Mouse (Mus musculus): ENCODE measurements at regions not wholly inside any gene's neighbourhood (a gene's known extent, or its start where the extent isn't known, plus 50 kb on each side); places are given as distances from the start of the nearest gene placed in this dataset.

DNA sequence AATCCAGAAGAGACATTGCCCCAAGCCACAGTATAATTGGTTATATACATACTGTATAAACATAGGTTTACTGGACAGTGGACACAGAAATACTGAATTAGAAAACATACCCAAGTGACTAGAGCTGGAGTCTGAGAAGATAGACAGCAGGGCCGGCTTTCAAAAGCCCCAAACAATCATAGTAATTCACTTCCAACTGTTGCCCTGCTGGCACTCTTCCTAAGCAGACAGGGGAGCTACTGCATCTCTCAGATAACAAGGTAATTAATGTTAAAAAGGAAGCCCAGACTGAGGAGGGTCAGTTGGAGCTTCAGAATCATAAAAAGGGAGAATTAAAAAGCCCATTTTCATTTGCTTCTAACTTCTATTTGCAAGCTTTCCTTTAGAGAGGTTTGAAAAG, 764.5 kb downstream of the Vgll3 start:
- Histone ChIP-seq H3K27me3 (ENCODE audit: insufficient read depth, low read length) (no peaks in the 10 kb centered on the region), H3K4me3 (ENCODE audit: low read length) (no peak overlapping the region), H3K9ac (replicated peaks; ENCODE audit: low read length) (no peak overlapping the region), H3K27ac (ENCODE audit: low read length) (no peak overlapping the region), H3K4me2 (replicated peaks; ENCODE audit: low read depth, low read length) (no peak overlapping the region), H3K36me3 (ENCODE audit: insufficient read depth, low read length) (no peaks in the 10 kb centered on the region), H3K9me3 (ENCODE audit: low read length) (no peaks in the 10 kb centered on the region), H3K4me1 (ENCODE audit: insufficient read depth, low read length) (no peaks in the 10 kb centered on the region)
- WGBS, result 38% methylated on average over 1 of the region's 1 CpGs
- ATAC-seq (ENCODE audit: low FRiP score, low TSS enrichment), result no peak

DNA sequence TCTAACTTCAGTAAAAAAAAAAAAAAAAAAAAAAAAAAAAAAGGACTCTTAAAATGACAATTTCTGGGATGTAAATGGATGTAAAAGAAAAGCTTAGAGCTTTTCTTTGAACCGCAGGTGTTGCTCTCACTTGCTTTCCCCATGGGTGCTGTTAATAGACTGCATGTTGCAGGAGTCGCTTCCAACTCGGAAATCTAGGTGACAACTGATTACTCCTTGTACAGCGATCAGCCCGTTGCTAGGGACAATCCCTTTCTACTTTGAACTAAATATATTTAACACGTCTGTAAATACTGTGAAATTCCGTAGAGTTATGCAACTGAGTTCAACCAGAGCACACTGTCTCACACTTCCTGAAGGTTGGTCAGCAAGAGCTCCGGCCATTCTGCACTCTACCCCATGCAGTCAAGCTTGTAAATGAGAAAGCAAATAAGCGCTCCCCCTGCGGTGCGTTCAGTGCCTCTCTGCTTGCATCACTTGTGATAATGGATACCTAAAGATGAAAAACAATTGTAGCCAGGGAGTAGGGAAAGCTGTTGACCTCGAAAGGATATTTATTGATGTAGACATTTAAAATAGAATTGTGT, 770.7 kb downstream of the Vgll3 start:
- H3K4me1 ChIP-seq (ENCODE audit: insufficient read depth, low read length), result no peaks in the 10 kb centered on the region
- H3K36me3 ChIP-seq (ENCODE audit: insufficient read depth, low read length), result no peaks in the 10 kb centered on the region
- H3K4me3 ChIP-seq (ENCODE audit: low read length), result peak overlapping the region; percentile 24
- no peaks in the 10 kb centered on the region for H3K9me3 ChIP-seq (ENCODE audit: low read length)
- ATAC-seq (ENCODE audit: low FRiP score, low TSS enrichment), result peak; percentile 83; the same call in 1 of the 2 replicates
- H3K9ac ChIP-seq (replicated peaks; ENCODE audit: low read length), result no peak overlapping the region
- H3K27me3 ChIP-seq (ENCODE audit: insufficient read depth, low read length), result no peaks in the 10 kb centered on the region
- peak overlapping the region; percentile 49 for H3K4me2 ChIP-seq (replicated peaks; ENCODE audit: low read depth, low read length)
- 3% methylated on average over 12 of the region's 12 CpGs for WGBS
- no peak overlapping the region for H3K27ac ChIP-seq (ENCODE audit: low read length)

DNA sequence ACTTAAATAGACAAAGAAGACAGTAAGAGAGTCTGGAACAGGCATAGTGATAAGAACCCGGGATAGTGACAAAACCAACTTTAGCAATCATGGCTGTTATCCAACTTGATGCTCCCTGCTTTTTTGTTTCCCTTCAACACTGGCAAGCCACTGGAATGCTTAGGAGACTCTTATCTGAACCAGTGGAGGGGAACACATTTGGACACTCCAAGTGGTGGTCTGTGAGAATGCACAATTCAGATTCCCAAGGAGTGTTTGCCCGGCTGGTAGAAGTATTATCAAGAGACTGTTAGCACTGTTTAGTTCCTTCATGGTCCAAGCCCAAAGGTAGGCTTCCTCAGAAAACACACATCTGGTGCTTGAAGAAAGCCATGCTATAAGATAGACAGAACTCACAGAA, 787.2 kb downstream of the Vgll3 start:
- no peaks in the 10 kb centered on the region for H3K4me1 ChIP-seq (ENCODE audit: insufficient read depth, low read length)
- H3K36me3 ChIP-seq (ENCODE audit: insufficient read depth, low read length), result no peaks in the 10 kb centered on the region
- WGBS, result 62% methylated on average over 2 of the region's 2 CpGs
- H3K9ac ChIP-seq (replicated peaks; ENCODE audit: low read length), result no peak overlapping the region
- H3K4me2 ChIP-seq (replicated peaks; ENCODE audit: low read depth, low read length), result no peak overlapping the region
- ATAC-seq (ENCODE audit: low FRiP score, low TSS enrichment), result peak; percentile 63; the same call in 1 of the 2 replicates
- no peaks in the 10 kb centered on the region for H3K27me3 ChIP-seq (ENCODE audit: insufficient read depth, low read length)
- no peaks in the 10 kb centered on the region for H3K9me3 ChIP-seq (ENCODE audit: low read length)
- H3K27ac ChIP-seq (ENCODE audit: low read length), result no peak overlapping the region
- H3K4me3 ChIP-seq (ENCODE audit: low read length), result no peak overlapping the region

DNA sequence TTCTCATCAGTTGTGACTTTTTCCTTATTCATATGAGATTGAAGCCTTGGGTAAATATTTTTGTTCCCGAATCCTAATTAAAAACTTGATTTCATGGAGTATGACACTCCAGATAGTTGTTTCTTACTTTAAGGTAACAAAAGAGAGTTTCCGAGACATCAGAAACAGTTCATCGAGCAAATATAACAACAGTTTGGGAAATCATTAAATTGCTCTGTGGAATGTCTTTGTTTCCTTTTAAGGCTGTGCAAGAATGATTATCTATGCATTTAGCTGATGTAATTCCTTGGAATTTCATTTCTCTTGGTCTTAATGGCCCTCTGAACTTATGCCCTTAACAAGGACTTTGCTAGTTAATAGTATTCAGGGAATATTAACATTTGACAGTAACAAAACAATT, 787.6 kb downstream of the Vgll3 start:
- H3K4me2 ChIP-seq (replicated peaks; ENCODE audit: low read depth, low read length), result no peak overlapping the region
- H3K9ac ChIP-seq (replicated peaks; ENCODE audit: low read length), result no peak overlapping the region
- no peaks in the 10 kb centered on the region for H3K4me1 ChIP-seq (ENCODE audit: insufficient read depth, low read length)
- no peaks in the 10 kb centered on the region for H3K27me3 ChIP-seq (ENCODE audit: insufficient read depth, low read length)
- ATAC-seq (ENCODE audit: low FRiP score, low TSS enrichment), result no peak
- H3K36me3 ChIP-seq (ENCODE audit: insufficient read depth, low read length), result no peaks in the 10 kb centered on the region
- H3K27ac ChIP-seq (ENCODE audit: low read length), result no peak overlapping the region
- H3K4me3 ChIP-seq (ENCODE audit: low read length), result no peak overlapping the region
- H3K9me3 ChIP-seq (ENCODE audit: low read length), result no peaks in the 10 kb centered on the region
- WGBS, result 51% methylated on average over 3 of the region's 3 CpGs

DNA sequence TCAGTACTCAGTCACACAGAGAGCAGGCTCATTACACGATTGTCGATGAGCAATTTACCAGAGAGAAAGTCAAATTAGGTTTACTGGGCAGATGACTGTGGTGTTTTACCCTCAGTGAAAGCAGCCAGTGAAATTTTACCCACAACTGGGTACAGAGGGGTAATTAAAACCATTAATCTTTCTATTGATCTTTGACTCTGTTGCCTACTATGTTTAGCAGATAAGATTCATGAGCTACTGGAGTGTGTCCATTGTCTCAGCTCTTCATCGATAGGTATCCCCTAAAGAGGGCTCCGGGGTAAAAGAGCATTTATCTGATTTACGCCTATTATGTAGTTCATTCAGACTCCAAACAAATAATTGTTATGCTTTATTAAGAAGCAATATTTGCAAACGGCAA, 788.8 kb downstream of the Vgll3 start:
- WGBS, result 48% methylated on average over 6 of the region's 6 CpGs
- Histone ChIP-seq H3K4me3 (ENCODE audit: low read length) (no peak overlapping the region), H3K4me2 (replicated peaks; ENCODE audit: low read depth, low read length) (no peak overlapping the region), H3K9me3 (ENCODE audit: low read length) (no peaks in the 10 kb centered on the region), H3K27me3 (ENCODE audit: insufficient read depth, low read length) (no peaks in the 10 kb centered on the region), H3K36me3 (ENCODE audit: insufficient read depth, low read length) (no peaks in the 10 kb centered on the region), H3K9ac (replicated peaks; ENCODE audit: low read length) (no peak overlapping the region), H3K27ac (ENCODE audit: low read length) (no peak overlapping the region), H3K4me1 (ENCODE audit: insufficient read depth, low read length) (no peaks in the 10 kb centered on the region)
- no peak for ATAC-seq (ENCODE audit: low FRiP score, low TSS enrichment)
